Mouse (Mus musculus) Patski (cell line): Measurements from ENCODE around the gene Gphn. TPM values are rescaled to one million over a fixed set of nuclear protein-coding genes. Genes with fewer than 3 reads are reported as not detected.

Experiments used
- ATAC-seq: fragments of 100-300 bp; one replicate; pipeline ENCODE4 v1.8.0; 2021
- CTCF ChIA-PET: fragments of 350-600 bp; sonication (Branson Sonifier 250); formaldehyde crosslinking; loops from one replicate; lab custom pipeline; 2022; ENCODE audit warnings: inconsistent platforms; lab: Charles Lee
- POLR2A ChIA-PET: fragments of 350-600 bp; sonication (Branson Sonifier 250); formaldehyde crosslinking; loops from one replicate; lab custom pipeline; 2022; ENCODE audit warnings: antibody characterized with exemption, inconsistent platforms; lab: Charles Lee
- DNase-seq: peaks from one replicate; pipeline ENCODE4 v3.0.0-alpha.2; 2011; ENCODE audit warnings: low read depth, low spot score
- H3K27me3 ChIP-seq: fragments of 371-371 bp; one replicate; pipeline ENCODE4 v1.5.1; 2021
- CTCF ChIP-seq: fragments of 100-300 bp; IDR thresholded peaks from one replicate; pipeline ENCODE4 v1.5.1; 2021
- in situ Hi-C: fragments of 300-500 bp; cut with MboI; formaldehyde crosslinking; loops from 3 replicates; pipeline ENCODE4 v1.11.1; 2018; ENCODE audit warnings: low pct_unique_long_range_greater_than_20kb, mixed read lengths
- polyA plus RNA-seq: library from polyadenylated mRNA; unstranded; gene quantifications from one replicate; pipeline ENCODE4 v1.2.3, GENCODE M21; 2021

Gphn gene
- polyA plus RNA-seq, 1 experiment from 2014 or later = 20.9 TPM

DNA sequence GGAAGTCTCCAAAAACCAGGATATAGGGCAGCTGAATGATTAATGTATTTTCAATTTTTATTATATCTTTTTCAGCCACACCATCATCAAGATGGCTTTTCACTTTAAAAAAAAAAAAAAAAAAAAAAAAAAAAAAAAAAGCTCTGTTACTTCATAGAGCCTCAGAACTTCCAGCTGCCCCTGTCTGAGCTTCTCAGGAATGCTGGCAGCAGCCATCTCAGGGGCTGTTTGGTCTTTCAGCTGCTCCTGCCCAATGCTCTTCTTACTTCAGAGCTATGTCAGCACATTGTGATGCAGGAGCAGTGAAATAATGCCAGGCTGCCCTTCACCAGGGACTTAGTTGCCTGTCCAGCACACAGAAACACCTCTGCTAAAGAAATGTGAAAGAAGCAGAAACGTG lies 465.1 kb downstream of the Gphn start, which contains the start of gene Fam71d:
TSS of gene Fam71d (plus strand) at position 211 of the 400 bp plus-strand sequence.
- ATAC-seq = no peak
- H3K27me3 ChIP-seq = no peaks in the 10 kb centered on the region
- POLR2A ChIA-PET = interaction anchor here (0.6 kb wide), 1 partner anchor 52 kb away, joined by 3 read pairs; no protein-coding TSS in a partner anchor
- no peak for TF ChIP-seq CTCF
- in situ Hi-C loops = no loop called here
- no peak for DNase-seq
- CTCF ChIA-PET = no interaction called here

DNA sequence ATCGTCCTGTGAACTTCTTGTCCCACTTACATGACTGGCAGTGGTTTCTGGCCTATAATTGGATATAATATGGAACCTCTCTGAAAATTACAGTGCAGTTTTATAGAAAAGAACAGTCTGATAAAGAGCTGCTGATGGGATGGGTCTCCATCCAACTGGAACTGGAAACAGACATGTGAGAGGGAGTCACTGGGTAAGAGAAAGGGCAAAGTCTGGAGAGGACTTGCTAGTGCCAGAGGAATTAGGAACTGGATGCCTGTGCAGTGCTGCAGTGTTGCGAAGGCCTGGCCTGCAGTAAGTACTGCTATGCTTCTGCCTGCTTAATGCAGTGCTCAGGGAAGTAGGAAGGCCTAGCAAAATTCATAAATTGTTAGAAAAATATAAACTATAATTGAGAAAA lies 467.1 kb downstream of the Gphn start:
- DNase-seq (no peak), ATAC-seq (no peak)
- ChIA-PET POLR2A (no interaction called here), CTCF (no interaction called here)
- no peak for TF ChIP-seq CTCF
- H3K27me3 ChIP-seq = no peaks in the 10 kb centered on the region
- in situ Hi-C loops = no loop called here

DNA sequence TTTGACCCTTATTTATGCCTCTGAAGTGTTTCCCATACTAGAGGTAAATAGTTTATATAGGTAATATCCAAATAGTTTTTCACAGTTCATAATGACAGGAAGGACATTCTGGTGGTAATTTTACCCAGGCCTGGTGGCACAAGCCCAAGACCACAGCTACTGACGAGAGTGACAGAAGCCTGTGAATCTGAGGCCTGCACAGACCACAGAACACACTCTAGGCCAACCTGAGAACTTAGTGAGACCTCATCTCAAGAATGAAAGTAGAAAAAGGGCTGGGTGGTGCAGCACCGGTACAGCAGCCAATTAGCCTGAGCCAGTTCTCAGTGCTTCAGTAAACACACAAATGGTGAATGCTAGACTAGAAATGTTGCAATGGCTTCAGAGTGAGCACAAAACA lies 491.6 kb downstream of the Gphn start:
- no peak for TF ChIP-seq CTCF
- H3K27me3 ChIP-seq = no peaks in the 10 kb centered on the region
- no peak for ATAC-seq
- in situ Hi-C loops = no loop called here
- DNase-seq = no peak
- ChIA-PET POLR2A (no interaction called here), CTCF (no interaction called here)

DNA sequence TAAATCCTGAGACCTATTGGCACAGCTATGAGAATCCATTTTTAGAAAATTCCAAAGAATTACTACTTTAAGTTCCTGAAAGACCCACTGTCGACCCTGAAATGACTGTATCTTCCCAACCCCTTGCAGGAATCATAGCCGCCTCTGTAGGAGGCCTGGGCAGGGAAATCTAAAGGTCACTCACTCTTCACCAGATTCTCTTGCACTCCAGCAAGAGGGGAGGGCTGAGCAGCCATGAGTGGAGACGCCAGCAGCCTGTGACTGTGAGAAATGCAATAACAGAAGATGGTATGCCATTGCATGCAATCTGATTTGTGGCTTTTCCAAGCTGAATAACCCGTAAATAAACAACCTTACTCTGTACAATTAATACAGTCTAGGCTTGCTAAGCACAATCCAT lies 501.5 kb downstream of the Gphn start:
- TF ChIP-seq CTCF = no peak
- ATAC-seq (no peak), DNase-seq (no peak)
- no peaks in the 10 kb centered on the region for H3K27me3 ChIP-seq
- CTCF ChIA-PET = no interaction called here
- POLR2A ChIA-PET = no interaction called here
- in situ Hi-C loops = no loop called here

Other genes with a start within 250 kb of the Gphn start
- not detected for gene Gm6657, start 32.1 kb upstream of the Gphn start, polyA plus RNA-seq